Mouse (Mus musculus) heart, embryonic 15.5 days (tissue): ENCODE measurements around the gene D17H6S53E. TPM values are rescaled to one million over a fixed set of nuclear protein-coding genes. Genes with fewer than 3 reads are reported as not detected.

Source experiments
- ATAC-seq: fragments of 200-750 bp; cut with Nextera tagmentation; replicated peaks from 2 replicates; pipeline ENCODE4 v1.8.0; 2017; ENCODE audit warnings: low read depth, moderate TSS enrichment; ENCODE audit not compliant: insufficient number of reproducible peaks, insufficient read depth, low FRiP score
- H3K27ac ChIP-seq: fragments of 300-500 bp; sonication (generic); 2 replicates; pipeline ENCODE4 v1.5.1; 2015; ENCODE audit warnings: mild to moderate bottlenecking, inconsistent platforms
- H3K27me3 ChIP-seq: fragments of 300-500 bp; sonication (generic); 2 replicates; pipeline ENCODE4 v1.6.1; 2015; ENCODE audit warnings: inconsistent platforms
- H3K36me3 ChIP-seq: fragments of 300-500 bp; sonication (generic); 2 replicates; pipeline ENCODE4 v1.6.1; 2015; ENCODE audit warnings: mild to moderate bottlenecking, inconsistent platforms
- H3K4me1 ChIP-seq: fragments of 300-500 bp; sonication (generic); replicated peaks from 2 replicates; pipeline ENCODE4 v1.6.1; 2015; ENCODE audit warnings: inconsistent platforms
- H3K4me2 ChIP-seq: fragments of 300-500 bp; sonication (generic); 2 replicates; pipeline ENCODE4 v1.6.1; 2015; ENCODE audit warnings: inconsistent platforms, mild to moderate bottlenecking, moderate library complexity
- H3K4me3 ChIP-seq: fragments of 300-500 bp; sonication (generic); 2 replicates; pipeline ENCODE4 v1.5.1; 2015; ENCODE audit warnings: mild to moderate bottlenecking, inconsistent platforms
- H3K9ac ChIP-seq: fragments of 300-500 bp; sonication (generic); 2 replicates; pipeline ENCODE4 v1.6.1; 2015; ENCODE audit warnings: mild to moderate bottlenecking, inconsistent platforms
- H3K9me3 ChIP-seq: fragments of 300-500 bp; sonication (generic); replicated peaks from 2 replicates; pipeline ENCODE4 v1.6.1; 2016; ENCODE audit warnings: inconsistent platforms
- WGBS: fragments of 180-500 bp; shearing (Covaris S2); methylation state at CpG from one replicate; pipeline ENCODE4 v1.1.7; 2015; ENCODE audit warnings: mixed read lengths; 5-methylcytosine and 5-hydroxymethylcytosine counted together
- polyA plus RNA-seq: library from polyadenylated mRNA; unstranded; fragments of >200 nt; fragmentation: Nextera tagmentation; extraction: Ambion mirVana; gene quantifications from 2 replicates; pipeline ENCODE4 v1.2.1, GENCODE M21; 2015

Gene D17H6S53E
- polyA plus RNA-seq, 1 experiment from 2014 or later = 11.2 TPM

- Histone ChIP-seq H3K4me3 (peak overlapping the region; percentile 92), H3K27me3 (no peaks in the 10 kb centered on the region), H3K9ac (peak overlapping the region; percentile 98), H3K4me1 (peaks cover 31% of the 10 kb centered on the region), H3K9me3 (no peaks in the 10 kb centered on the region), H3K4me2 (peak overlapping the region; percentile 92), H3K27ac (peak overlapping the region; percentile 97), H3K36me3 (peaks cover 25% of the 10 kb centered on the region)
- no peak for ATAC-seq
- under 1% methylated on average over 28 of the region's 28 CpGs for WGBS
Observed at GRCm38 (mm10) chr17:35164218-35164567, 38.0 kb downstream of the D17H6S53E start.

DNA sequence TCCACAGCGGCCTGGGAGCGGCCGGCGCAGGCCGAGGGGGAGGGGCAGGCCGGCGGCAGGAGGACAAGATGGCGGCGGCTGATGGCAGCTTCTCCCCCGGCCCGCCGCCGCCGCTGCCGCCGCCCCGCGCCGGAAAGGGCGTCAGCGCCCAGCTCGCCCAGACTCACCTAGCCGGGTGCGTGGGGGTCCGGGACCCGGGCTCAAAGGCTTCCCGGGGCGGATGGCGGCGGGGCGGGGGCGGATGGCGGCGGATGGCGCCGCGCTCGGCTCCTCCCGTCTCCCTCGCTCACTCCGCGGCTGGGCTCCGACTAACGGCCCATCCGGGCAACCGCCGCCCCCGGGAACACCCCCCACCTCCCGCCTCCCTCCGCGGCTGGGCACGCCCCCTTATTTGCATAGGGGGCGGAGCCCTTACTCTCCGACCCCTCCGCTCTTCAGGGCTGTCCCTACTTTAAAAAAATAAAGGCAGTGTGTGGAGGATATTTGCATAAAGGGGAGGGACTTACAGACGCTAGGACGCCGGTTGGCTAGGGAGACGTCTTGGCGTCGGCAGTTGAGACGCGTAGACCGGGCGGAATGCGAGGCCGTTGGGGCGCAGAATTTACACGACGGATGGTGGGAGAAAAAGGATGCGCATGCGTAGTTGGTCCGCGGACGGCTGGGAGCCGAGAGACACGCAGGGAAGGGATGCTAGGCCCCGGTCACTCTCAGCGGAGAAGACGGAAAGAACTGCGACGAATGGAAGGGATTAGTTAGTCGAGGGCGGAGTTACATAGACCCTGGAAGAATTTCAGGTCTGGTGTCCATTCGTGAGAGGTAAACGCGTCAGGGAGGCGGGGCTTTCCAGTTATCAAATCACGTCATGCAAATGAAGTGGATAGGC lies 38.6 kb downstream of the D17H6S53E start, which contains the start of gene Prrc2a:
Gene Prrc2a, minus strand, starts transcription at position 330 of the 883 bp plus-strand sequence.
- H3K9me3 ChIP-seq = no peaks in the 10 kb centered on the region
- WGBS = under 1% methylated on average over 77 of the region's 89 CpGs
- H3K4me2 ChIP-seq = peak within 1 kb of the TSS; percentile 92
- no peaks in the 10 kb centered on the region for H3K27me3 ChIP-seq
- peak within 1 kb of the TSS; percentile 98 for H3K9ac ChIP-seq
- ATAC-seq = peak; percentile 97
- peaks cover 19% of the 10 kb centered on the region for H3K36me3 ChIP-seq
- H3K4me3 ChIP-seq = peak within 1 kb of the TSS; percentile 92
- H3K27ac ChIP-seq = peak within 1 kb of the TSS; percentile 97
- peaks cover 31% of the 10 kb centered on the region for H3K4me1 ChIP-seq

- ATAC-seq = no peak
- Histone ChIP-seq H3K4me1 (peaks cover 31% of the 10 kb centered on the region), H3K4me2 (peak overlapping the region; percentile 61), H3K9ac (peak overlapping the region; percentile 47), H3K27ac (peak overlapping the region; percentile 97), H3K27me3 (no peaks in the 10 kb centered on the region), H3K9me3 (no peaks in the 10 kb centered on the region), H3K36me3 (peaks cover 11% of the 10 kb centered on the region), H3K4me3 (peak overlapping the region; percentile 92)
- WGBS = 21% methylated on average over 12 of the region's 12 CpGs
Observed at GRCm38 (mm10) chr17:35165451-35166155, 39.4 kb downstream of the D17H6S53E start.

DNA sequence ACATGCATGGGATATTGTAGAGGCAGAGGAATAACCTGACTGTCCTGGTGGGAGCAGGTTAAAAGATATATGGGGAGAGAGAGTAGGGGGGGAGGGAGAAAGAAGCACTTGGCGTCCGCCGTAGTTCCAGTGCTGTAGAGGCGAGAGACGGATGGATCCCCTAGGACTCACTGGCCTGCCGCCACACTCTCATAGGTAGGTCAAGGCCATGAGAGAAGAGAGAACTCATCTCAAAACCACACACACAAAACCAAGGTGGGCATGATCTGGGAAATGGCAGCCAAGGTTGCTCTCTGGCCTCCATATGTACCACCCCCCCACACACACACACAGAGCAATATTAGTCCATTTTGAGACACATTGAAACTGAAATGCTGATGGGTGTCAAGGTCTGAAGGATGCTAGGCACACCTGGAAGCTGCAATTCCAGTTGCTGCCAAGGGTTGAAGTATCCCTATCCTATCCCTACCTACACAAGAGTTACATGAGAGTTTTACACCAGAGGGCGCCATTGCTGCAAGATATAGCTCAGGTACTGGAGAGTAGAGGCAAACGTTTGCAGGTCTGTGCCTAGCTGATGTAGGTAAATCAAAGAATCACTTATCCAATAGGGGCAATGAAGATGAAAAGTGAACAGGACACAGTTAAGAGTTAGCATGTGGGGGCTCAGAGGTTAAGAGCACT lies 40.3 kb downstream of the D17H6S53E start:
- Histone ChIP-seq H3K9me3 (no peaks in the 10 kb centered on the region), H3K27ac (peak overlapping the region; percentile 97), H3K4me2 (0 out of 2 replicates have a peak overlapping the region, but pooled peaks have one; percentile 61), H3K36me3 (peaks cover 2% of the 10 kb centered on the region), H3K4me3 (peak overlapping the region; percentile 92; the same call in 1 of the 2 replicates), H3K4me1 (peaks cover 30% of the 10 kb centered on the region), H3K9ac (0 out of 2 replicates have a peak overlapping the region, but pooled peaks have one; percentile 47), H3K27me3 (no peaks in the 10 kb centered on the region)
- ATAC-seq = no peak
- WGBS = 72% methylated on average over 8 of the region's 8 CpGs

GRCm38 (mm10) chr17:35167794-35168193 lies 41.6 kb downstream of the D17H6S53E start:
- no peak overlapping the region for H3K27ac ChIP-seq
- H3K4me1 ChIP-seq = peaks cover 21% of the 10 kb centered on the region
- H3K4me3 ChIP-seq = no peak overlapping the region
- no peak overlapping the region for H3K4me2 ChIP-seq
- H3K36me3 ChIP-seq = no peaks in the 10 kb centered on the region
- ATAC-seq = no peak
- H3K27me3 ChIP-seq = no peaks in the 10 kb centered on the region
- H3K9me3 ChIP-seq = no peaks in the 10 kb centered on the region
- 81% methylated on average over 7 of the region's 7 CpGs for WGBS
- no peak overlapping the region for H3K9ac ChIP-seq

- Histone ChIP-seq H3K27ac (no peak overlapping the region), H3K4me3 (no peak overlapping the region), H3K4me2 (no peak overlapping the region), H3K9me3 (no peaks in the 10 kb centered on the region), H3K36me3 (no peaks in the 10 kb centered on the region), H3K4me1 (peaks cover 16% of the 10 kb centered on the region), H3K27me3 (no peaks in the 10 kb centered on the region), H3K9ac (no peak overlapping the region)
- WGBS = 17% methylated on average over 4 of the region's 4 CpGs
- ATAC-seq = no peak
Observed at GRCm38 (mm10) chr17:35168541-35169207, 42.5 kb downstream of the D17H6S53E start.

DNA sequence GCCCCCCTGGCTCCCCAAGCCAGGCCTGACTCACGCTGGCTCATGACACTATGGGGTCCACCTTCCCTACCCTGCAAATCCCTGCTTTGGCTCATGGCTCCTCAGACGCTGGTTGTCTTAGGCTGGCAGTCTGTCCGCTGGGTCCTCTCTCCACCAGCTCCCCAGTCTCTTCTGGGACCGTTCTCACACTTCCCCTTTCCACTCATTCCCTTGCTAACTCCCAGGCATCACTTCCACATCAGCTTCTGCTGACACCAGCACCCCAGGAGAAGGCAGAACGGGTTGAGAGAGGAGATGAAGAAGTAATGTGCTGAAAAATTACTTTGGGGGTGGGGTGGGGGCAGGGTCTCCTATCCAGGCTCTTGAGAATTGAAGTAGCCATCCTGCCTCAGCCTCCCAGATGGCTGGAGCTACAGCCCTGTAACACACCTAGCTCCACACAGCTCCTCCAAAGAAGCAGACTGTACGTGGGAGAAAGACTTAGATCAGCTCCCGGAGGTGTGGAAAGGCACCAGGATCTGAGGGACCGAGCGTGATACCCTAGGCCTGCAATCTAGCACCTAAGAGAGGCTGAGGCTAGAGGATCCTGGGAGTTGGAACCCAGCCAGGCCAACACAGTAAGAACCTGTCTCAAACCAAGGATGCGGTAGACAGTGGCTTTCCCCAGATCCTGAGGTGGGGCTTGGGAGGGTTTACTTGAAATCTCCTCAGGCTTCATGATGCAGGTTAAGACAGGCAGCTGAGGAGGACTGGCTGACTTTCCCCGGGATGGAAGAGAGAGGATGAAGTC lies 46.5 kb downstream of the D17H6S53E start:
- no peak overlapping the region for H3K4me2 ChIP-seq
- H3K4me3 ChIP-seq = no peak overlapping the region
- H3K36me3 ChIP-seq = no peaks in the 10 kb centered on the region
- H3K27ac ChIP-seq = peak overlapping the region; percentile 6; the same call in 1 of the 2 replicates
- WGBS = 50% methylated on average over 11 of the region's 11 CpGs
- no peaks in the 10 kb centered on the region for H3K9me3 ChIP-seq
- no peak for ATAC-seq
- H3K9ac ChIP-seq = no peak overlapping the region
- H3K27me3 ChIP-seq = no peaks in the 10 kb centered on the region
- 0 out of 2 replicates have a peak, but pooled peaks cover 5% of the 10 kb centered on the region for H3K4me1 ChIP-seq

DNA sequence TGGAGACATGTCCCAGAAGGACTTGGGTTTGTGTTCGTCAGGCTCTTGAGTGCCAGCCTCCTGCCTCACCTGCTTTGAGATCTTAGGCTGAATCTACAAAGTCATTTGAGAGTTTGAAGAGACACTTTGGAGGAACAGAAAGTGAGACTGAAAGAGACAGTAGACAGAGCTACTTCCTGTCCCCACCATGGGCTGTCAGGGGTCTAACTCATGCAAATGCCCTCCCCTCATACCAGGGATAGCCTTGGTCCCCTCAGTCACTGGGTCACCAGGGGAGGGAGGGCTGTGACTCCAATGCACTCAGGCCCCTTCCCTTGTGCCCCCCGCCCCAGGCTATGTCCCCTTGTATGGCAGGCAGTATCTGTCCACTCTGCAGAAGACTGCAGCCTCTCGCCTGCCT lies 47.2 kb downstream of the D17H6S53E start:
- Histone ChIP-seq H3K4me1 (0 out of 2 replicates have a peak, but pooled peaks cover 5% of the 10 kb centered on the region), H3K4me2 (no peak overlapping the region), H3K4me3 (no peak overlapping the region), H3K27me3 (no peaks in the 10 kb centered on the region), H3K9ac (no peak overlapping the region), H3K36me3 (no peaks in the 10 kb centered on the region), H3K9me3 (no peaks in the 10 kb centered on the region), H3K27ac (peak overlapping the region; percentile 6; the same call in 1 of the 2 replicates)
- ATAC-seq = no peak
- WGBS = 61% methylated on average over 3 of the region's 3 CpGs

- H3K4me3 ChIP-seq = no peak overlapping the region
- no peaks in the 10 kb centered on the region for H3K9me3 ChIP-seq
- H3K9ac ChIP-seq = no peak overlapping the region
- WGBS = 57% methylated on average over 8 of the region's 8 CpGs
- no peak overlapping the region for H3K27ac ChIP-seq
- no peak overlapping the region for H3K4me2 ChIP-seq
- ATAC-seq = no peak
- H3K27me3 ChIP-seq = no peaks in the 10 kb centered on the region
- H3K36me3 ChIP-seq = no peaks in the 10 kb centered on the region
- H3K4me1 ChIP-seq = 0 out of 2 replicates have a peak, but pooled peaks cover 5% of the 10 kb centered on the region
Observed at GRCm38 (mm10) chr17:35174201-35174977, 48.2 kb downstream of the D17H6S53E start.
